Mouse (Mus musculus) right cerebral cortex, adult 18-20 months (tissue): ENCODE results near the gene Galnt7.

Experiments
- DNase-seq: peaks from one replicate; pipeline ENCODE4 v3.0.0; 2022; ENCODE audit warnings: mixed read lengths

Galnt7 gene

GRCm38 (mm10) chr8:57652456-57653055, at the start of gene Galnt7:
TSS of gene Galnt7 (minus strand) at chr8:57653032.
- peak; percentile 59 for DNase-seq

GRCm38 (mm10) chr8:57688633-57689032, 35.8 kb upstream of the Galnt7 start:
- no peak for DNase-seq

DNA sequence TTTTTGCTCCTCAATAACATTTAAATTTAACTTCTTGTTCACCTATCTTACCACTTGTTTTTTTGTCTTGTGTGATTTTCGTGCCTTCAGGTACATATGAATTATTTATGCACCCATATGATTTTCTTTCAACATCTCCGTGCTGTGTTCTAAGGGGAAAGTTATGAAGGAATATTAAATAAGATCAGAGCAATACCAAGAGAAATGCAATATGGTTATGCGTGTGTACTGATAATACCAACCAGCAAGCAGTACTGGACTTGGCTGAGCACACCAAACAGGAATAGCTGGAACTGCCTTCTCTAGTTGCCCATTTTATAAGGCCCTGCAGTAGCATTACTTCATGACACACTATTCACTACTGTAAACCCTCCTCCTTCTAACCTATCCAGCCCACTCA, 33.0 kb upstream of the Galnt7 start:
- DNase-seq, result no peak

DNA sequence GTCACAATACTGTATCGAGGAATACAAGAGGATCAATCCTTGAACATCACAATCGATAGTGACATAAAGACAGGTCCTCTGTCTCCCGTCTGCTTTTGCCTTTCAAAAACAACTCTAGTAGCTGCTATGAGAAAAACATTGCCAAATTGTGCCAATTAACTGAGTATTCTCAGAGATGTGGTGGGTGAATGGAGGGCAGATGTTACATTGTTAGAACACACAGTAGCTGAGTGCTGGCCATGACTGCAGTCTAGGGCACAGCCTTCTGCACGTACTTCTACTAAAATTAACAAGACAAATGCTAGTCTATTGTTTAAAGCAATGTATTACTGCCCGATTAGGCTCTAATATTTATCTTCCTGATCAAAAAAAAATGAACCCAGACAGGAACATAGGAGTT, 27.2 kb upstream of the Galnt7 start:
- DNase-seq, result no peak

- DNase-seq, result no peak
Measured at GRCm38 (mm10) chr8:57664121-57664520, 11.3 kb upstream of the Galnt7 start.

GRCm38 (mm10) chr8:57660019-57660418, 7.2 kb upstream of the Galnt7 start:
- no peak for DNase-seq

- DNase-seq, result no peak
Measured at GRCm38 (mm10) chr8:57656446-57656845, 3.6 kb upstream of the Galnt7 start.

DNA sequence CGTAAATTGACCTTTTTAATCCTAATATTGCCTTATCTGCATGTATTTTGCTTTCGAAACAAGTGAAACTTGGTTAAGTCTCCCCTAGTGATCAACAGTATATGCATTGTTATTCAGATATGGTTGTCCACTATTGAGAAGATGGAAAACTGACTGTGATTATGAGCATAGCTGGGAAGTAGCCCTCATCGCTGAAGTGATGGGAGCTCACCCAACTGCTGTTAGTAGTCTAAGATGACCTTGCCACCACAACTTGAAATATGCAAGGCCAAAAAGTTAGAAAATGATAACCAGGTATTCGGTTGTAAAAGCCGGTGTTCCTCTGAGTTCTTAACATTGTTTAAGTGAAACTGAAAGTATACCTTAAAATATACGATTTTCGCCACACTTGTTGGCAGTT, 1.3 kb upstream of the Galnt7 start:
- no peak for DNase-seq

DNA sequence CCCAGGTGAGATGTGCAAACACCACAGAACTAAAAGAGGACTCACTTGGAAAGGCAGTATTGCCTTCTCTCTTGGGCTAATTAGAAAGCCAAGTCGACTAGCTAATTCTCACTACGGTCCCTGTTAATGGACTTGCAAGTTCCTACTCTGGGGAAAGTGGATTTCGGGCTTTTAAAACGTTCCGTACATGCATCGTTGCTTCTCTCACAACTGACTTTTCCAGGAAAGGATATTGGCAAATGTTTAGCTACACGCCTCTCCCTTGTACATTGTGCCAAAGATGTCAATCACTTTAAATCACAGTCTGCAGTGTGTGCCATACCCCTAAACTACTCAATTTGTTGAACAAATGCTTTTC, 915 bp upstream of the Galnt7 start:
- DNase-seq, result no peak

- peak; percentile 32 for DNase-seq
Measured at GRCm38 (mm10) chr8:57653056-57653767, 380 bp upstream of the Galnt7 start.

DNA sequence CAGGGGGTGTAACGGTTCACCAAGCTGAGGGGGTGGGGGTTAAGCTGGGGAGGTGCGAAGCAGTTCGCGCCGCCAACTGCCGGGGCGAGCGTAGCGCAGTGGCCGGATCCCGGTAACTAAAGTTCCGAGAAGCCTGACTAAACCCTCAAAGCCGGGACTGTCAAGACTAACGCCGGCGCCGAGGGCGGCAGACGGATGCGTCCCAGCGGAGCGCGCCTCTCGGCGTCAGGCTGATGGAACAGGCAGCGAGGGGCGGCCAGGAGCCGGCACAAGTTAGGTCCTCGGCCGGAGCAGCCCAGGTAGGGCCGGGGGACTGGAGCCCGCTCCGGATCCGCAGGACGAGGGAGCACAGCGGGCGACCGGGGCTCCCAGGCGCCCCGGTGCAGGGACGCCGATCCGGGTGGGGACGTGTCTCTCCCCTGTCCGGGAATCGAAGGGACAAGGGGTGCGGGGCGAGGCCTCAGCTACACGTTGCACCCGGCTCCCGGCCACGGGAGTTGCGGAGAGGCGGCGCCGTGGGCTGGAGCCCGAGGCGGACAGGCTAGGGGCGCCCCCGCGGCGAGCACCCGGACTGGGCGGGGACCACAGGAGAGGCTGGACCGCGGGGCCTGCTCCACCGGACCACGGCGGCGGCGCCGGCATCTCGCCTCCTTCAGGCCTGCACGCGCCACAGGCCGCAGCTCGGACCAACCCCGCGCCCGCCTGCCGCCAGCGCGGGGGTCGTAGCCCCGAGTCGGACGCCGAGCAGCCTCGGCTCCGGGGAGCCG, 960 bp downstream of the Galnt7 start:
- peak; percentile 72 for DNase-seq

DNA sequence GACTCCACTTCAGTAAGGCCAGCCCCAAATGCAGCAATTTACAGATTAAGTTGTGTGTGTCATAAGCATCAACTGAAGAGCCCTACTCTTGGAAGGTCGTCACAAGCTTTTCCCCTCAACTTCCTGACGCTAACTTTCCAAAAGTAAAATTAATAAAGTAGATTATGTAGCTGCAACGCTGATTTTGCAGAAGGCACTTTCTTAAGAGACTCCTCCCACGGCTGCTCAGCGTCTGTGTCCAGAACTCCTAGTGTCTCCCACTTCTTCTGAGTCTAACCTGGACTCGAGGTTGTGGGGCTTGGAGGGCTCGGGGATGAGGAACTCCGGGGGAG, 1.5 kb downstream of the Galnt7 start:
- DNase-seq, result no peak

GRCm38 (mm10) chr8:57650216-57650615, 2.6 kb downstream of the Galnt7 start:
- DNase-seq, result no peak

- no peak for DNase-seq
Measured at GRCm38 (mm10) chr8:57647566-57647965, 5.3 kb downstream of the Galnt7 start.

DNA sequence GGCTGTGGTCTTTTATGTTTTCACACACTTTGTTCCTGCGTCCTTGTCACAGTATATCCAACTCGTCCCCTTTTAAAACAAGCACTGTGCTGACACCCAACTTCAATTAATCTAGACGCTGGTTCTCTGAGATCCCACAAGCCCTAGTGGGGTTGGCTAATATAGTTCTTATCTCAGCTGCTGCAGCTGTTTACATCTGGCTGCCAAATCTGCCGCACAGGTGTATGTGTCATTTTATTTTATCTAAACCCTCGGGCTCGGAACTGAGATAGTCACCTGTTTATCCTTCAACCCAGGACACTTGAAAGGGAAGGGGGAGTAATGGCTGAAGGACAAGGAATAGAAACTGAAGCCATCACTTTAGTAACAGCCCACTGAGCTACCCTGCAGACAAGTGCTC, 8.6 kb downstream of the Galnt7 start:
- DNase-seq, result no peak

GRCm38 (mm10) chr8:57642722-57643121, 10.1 kb downstream of the Galnt7 start:
- no peak for DNase-seq

DNA sequence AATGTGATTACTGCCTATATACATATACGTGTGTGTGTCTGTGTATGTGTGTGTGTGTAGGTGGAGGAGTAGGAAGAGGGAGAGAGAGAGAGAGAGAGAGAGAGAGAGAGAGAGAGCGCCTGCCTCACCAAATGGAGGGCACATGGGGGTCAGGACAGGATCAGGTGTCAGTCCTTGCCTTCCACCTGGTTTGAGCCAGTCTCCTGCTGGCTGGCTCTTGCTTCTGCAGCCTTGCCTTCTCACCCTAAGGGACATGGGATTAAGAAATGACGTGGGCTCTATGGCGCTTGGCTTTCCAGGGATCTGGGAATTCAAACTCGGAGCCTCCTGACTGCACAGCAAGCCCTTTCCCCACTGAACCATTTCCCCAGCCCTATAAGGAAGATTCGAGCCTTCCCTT, 13.9 kb downstream of the Galnt7 start:
- DNase-seq, result no peak

GRCm38 (mm10) chr8:57637599-57638280, 15.1 kb downstream of the Galnt7 start:
- no peak for DNase-seq

DNA sequence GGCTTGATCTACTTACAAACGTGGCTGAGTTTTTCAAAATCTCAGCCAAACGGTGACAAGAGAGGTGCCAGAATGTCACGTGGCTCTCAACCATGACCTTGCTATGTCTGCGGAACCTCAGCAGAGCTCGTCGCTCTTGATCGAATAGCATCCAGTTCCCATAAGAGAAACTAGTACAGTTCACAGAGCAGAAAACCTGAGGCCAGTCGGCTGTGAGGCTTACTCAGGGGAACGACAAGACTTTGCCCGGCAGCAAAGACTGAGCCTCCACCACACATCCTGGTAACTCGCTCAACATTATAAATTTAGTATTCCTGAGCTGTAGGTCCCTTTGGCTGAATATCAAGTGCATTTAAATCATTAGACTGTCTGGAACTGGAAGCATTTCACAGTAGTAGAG, 16.1 kb downstream of the Galnt7 start:
- no peak for DNase-seq

- DNase-seq, result no peak
Measured at GRCm38 (mm10) chr8:57636281-57636680, 16.6 kb downstream of the Galnt7 start.

GRCm38 (mm10) chr8:57631780-57632179, 21.1 kb downstream of the Galnt7 start:
- DNase-seq, result no peak

DNA sequence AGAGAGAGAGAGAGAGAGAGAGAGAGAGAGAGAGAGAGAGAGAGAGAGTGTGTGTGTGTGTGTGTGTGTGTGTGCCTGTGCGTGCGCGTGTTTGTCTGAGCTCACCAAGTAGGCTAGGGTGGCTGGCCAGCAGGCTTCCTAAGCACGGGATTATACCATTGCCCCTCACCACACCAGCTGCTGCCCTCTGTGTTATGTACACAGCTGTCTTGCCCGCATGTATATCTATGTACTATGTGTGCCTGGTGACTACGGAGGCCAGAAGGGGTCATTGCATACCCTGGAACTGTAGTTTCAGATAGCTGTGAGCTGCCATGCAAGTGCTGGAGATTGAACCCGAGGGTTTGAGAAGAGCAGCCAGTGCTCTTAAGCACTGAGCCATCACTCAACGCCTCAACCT, 22.7 kb downstream of the Galnt7 start:
- DNase-seq, result no peak

- DNase-seq, result no peak
Measured at GRCm38 (mm10) chr8:57628787-57629664, 23.8 kb downstream of the Galnt7 start.
